Mouse (Mus musculus) G1E (cell line): Measurements from ENCODE around the gene B3gnt4.

Experiments used
- CTCF ChIP-seq: IDR thresholded peaks from 2 replicates; pipeline ENCODE4 v1.5.1; 2012; ENCODE audit warnings: low read depth, low read length, inconsistent platforms, mixed read lengths
- GATA1 ChIP-seq: IDR thresholded peaks from 2 replicates; pipeline ENCODE4 v1.6.1; 2012; ENCODE audit warnings: borderline replicate concordance, low read length, inconsistent platforms, mixed read lengths
- GATA2 ChIP-seq: IDR thresholded peaks from 2 replicates; pipeline ENCODE4 v1.6.1; 2012; ENCODE audit warnings: low read depth, low read length, inconsistent platforms, borderline replicate concordance
- POLR2AphosphoS5 ChIP-seq: IDR thresholded peaks from 2 replicates; pipeline ENCODE4 v1.6.1; 2012; ENCODE audit warnings: low read depth, low read length, inconsistent platforms; ENCODE audit not compliant: insufficient replicate concordance
- TAL1 ChIP-seq: conservative IDR thresholded peaks from 2 replicates; pipeline ENCODE4 v1.6.1; 2012; ENCODE audit warnings: low read depth, low read length, inconsistent platforms, mixed read lengths

DNA sequence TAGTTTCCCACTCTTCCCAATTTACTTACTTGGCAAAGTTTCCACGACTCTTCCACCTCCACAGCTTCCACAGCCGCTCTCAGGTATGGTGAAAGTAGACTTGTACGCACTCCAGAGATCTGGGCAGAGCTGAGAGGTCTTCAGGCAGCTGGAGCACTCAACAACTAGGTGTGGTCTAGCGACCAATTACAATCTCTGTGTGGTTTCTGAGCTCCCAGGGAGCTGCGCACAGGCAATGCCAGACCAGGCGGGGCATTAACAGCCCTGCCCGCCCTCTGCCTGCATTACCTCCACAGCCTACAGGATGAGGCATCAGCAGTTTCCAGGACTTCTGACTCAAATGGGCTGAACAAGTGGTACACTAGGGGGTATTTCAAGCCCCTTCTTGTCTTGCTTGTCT, 15.0 kb downstream of the B3gnt4 start, which contains the start of gene Gm49027:
- TF ChIP-seq CTCF (no peak), GATA1 (no peak), TAL1 (no peak), POLR2AphosphoS5 (no peak), GATA2 (no peak)
